Mouse (Mus musculus) adipocyte (in vitro differentiated cells): Measurements from ENCODE around the gene Invs.

Experiments
- DNase-seq: peaks from one replicate; pipeline ENCODE4 v3.0.0-alpha.2; 2016; ENCODE audit warnings: low spot score

Invs gene

GRCm38 (mm10) chr4:48461060-48461459 is 181.5 kb downstream of the Invs start:
- DNase-seq: peak; percentile 11

GRCm38 (mm10) chr4:48470977-48471376 is 191.4 kb downstream of the Invs start:
- no peak for DNase-seq

- DNase-seq: peak; percentile 20
Measured at GRCm38 (mm10) chr4:48472052-48472791, 192.7 kb downstream of the Invs start.

- peak; percentile 82 for DNase-seq
Measured at GRCm38 (mm10) chr4:48472792-48473650, 193.5 kb downstream of the Invs start, which contains the start of gene Tex10. Tex10 (minus strand) TSS chr4:48473459.

- DNase-seq: no peak
Measured at GRCm38 (mm10) chr4:48473651-48474011, 194.1 kb downstream of the Invs start.

- peak; percentile 33 for DNase-seq
Measured at GRCm38 (mm10) chr4:48481287-48481686, 201.7 kb downstream of the Invs start.
